Mouse (Mus musculus): ENCODE measurements around the gene Nkap. TPM values are rescaled to one million over a fixed set of nuclear protein-coding genes. Genes with fewer than 3 reads are reported as not detected.

Nkap gene
- total and polyA plus RNA-seq, 2 experiments from 2014 or later, result 19.5 to 30.6 TPM

- ATAC-seq, result peak; percentile 90
- no peak for TF ChIP-seq CTCF (IDR thresholded peaks at IDR 0.05; ENCODE audit: low read depth)
- H3K4me3 ChIP-seq (ENCODE audit: low read depth, low read length), result peak within 1 kb of the TSS; percentile 48
- H3K9ac ChIP-seq, result peak within 1 kb of the TSS; percentile 57
- peak within 1 kb of the TSS; percentile 52 for H3K4me2 ChIP-seq (ENCODE audit: low read depth)
- H3K9me3 ChIP-seq (ENCODE audit: low read length), result no peaks in the 10 kb centered on the region
- H3K27me3 ChIP-seq (ENCODE audit: insufficient read depth, low read length), result no peaks in the 10 kb centered on the region
- no peaks in the 10 kb centered on the region for H3K4me1 ChIP-seq (ENCODE audit: insufficient read depth)
- WGBS, result 24% methylated on average over 60 of the region's 63 CpGs
- peak within 1 kb of the TSS; percentile 80 for H3K27ac ChIP-seq (ENCODE audit: low read depth, low read length)
- peak; percentile 81 for DNase-seq
- H3K36me3 ChIP-seq (ENCODE audit: insufficient read depth), result no peaks in the 10 kb centered on the region
Measured at GRCm38 (mm10) chrX:37191105-37191743, 64.6 kb downstream of the Nkap start, which contains the start of the genes Ndufa1 and Rnf113a1. Gene Ndufa1 (minus strand): TSS chrX:37191163. Gene Rnf113a1 (plus strand): TSS chrX:37191245.

- peak overlapping the region; percentile 80 for H3K27ac ChIP-seq (ENCODE audit: low read depth, low read length)
- 30% methylated on average over 28 of the region's 28 CpGs for WGBS
- peak; percentile 47 for DNase-seq
- no peaks in the 10 kb centered on the region for H3K27me3 ChIP-seq (ENCODE audit: insufficient read depth, low read length)
- ATAC-seq, result peak; percentile 56
- H3K4me1 ChIP-seq (ENCODE audit: insufficient read depth), result no peaks in the 10 kb centered on the region
- H3K36me3 ChIP-seq (ENCODE audit: insufficient read depth), result no peaks in the 10 kb centered on the region
- H3K9me3 ChIP-seq (ENCODE audit: low read length), result no peaks in the 10 kb centered on the region
- peak overlapping the region; percentile 57 for H3K9ac ChIP-seq
- H3K4me3 ChIP-seq (ENCODE audit: low read depth, low read length), result peak overlapping the region; percentile 48
- TF ChIP-seq CTCF (IDR thresholded peaks at IDR 0.05; ENCODE audit: low read depth), result no peak
- peak overlapping the region; percentile 52 for H3K4me2 ChIP-seq (ENCODE audit: low read depth)
Measured at GRCm38 (mm10) chrX:37191744-37192379, 65.3 kb downstream of the Nkap start.

- Histone ChIP-seq H3K36me3 (ENCODE audit: insufficient read depth) (no peaks in the 10 kb centered on the region), H3K9me3 (ENCODE audit: low read length) (no peaks in the 10 kb centered on the region), H3K9ac (no peak overlapping the region), H3K27me3 (ENCODE audit: insufficient read depth, low read length) (no peaks in the 10 kb centered on the region), H3K4me3 (ENCODE audit: low read depth, low read length) (no peak overlapping the region), H3K27ac (ENCODE audit: low read depth, low read length) (no peak overlapping the region), H3K4me1 (ENCODE audit: insufficient read depth) (no peaks in the 10 kb centered on the region), H3K4me2 (ENCODE audit: low read depth) (no peak overlapping the region)
- no peak for ATAC-seq
- WGBS, result 76% methylated on average over 8 of the region's 8 CpGs
- no peak for DNase-seq
- TF ChIP-seq CTCF (IDR thresholded peaks at IDR 0.05; ENCODE audit: low read depth), result no peak
Measured at GRCm38 (mm10) chrX:37198676-37199075, 72.1 kb downstream of the Nkap start.

Other genes with a start within 250 kb of the Nkap start
- gene Nkrf, start 223.9 kb upstream of the Nkap start, total RNA-seq (2014; rRNA removed), result 22.7 and 24.7 TPM in 2 replicates
- 8.7 and 10.5 TPM in 2 replicates for gene Nkrf, start 223.9 kb upstream of the Nkap start, polyA plus RNA-seq (2015; fragmentation: Nextera tagmentation; extraction: Ambion mirVana)
- 98.6 and 101 TPM in 2 replicates for gene Sept6, start 135.0 kb upstream of the Nkap start, total RNA-seq (2014; rRNA removed)
- gene Sept6, start 135.0 kb upstream of the Nkap start, polyA plus RNA-seq (2015; fragmentation: Nextera tagmentation; extraction: Ambion mirVana), result 59.1 and 60.8 TPM in 2 replicates
- gene Sowahd, start 78.0 kb upstream of the Nkap start, total RNA-seq (2014; rRNA removed), result not detected in 2 replicates
- 0.12 TPM in 1 of 2 replicates, not detected in the other for gene Sowahd, start 78.0 kb upstream of the Nkap start, polyA plus RNA-seq (2015; fragmentation: Nextera tagmentation; extraction: Ambion mirVana)
- 270 and 540 TPM in 2 replicates for gene Rpl39, start 41.4 kb upstream of the Nkap start, total RNA-seq (2014; rRNA removed)
- 360 and 524 TPM in 2 replicates for gene Rpl39, start 41.4 kb upstream of the Nkap start, polyA plus RNA-seq (2015; fragmentation: Nextera tagmentation; extraction: Ambion mirVana)
- gene Upf3b, start 16.5 kb upstream of the Nkap start, total RNA-seq (2014; rRNA removed), result 15.2 and 18.5 TPM in 2 replicates
- 17.8 and 21.1 TPM in 2 replicates for gene Upf3b, start 16.5 kb upstream of the Nkap start, polyA plus RNA-seq (2015; fragmentation: Nextera tagmentation; extraction: Ambion mirVana)
- 0.31 and 0.48 TPM in 2 replicates for gene Akap14, start 42.0 kb downstream of the Nkap start, total RNA-seq (2014; rRNA removed)
- 0.18 and 0.58 TPM in 2 replicates for gene Akap14, start 42.0 kb downstream of the Nkap start, polyA plus RNA-seq (2015; fragmentation: Nextera tagmentation; extraction: Ambion mirVana)
- gene Ndufa1, start 64.4 kb downstream of the Nkap start, total RNA-seq (2014; rRNA removed), result 189 and 244 TPM in 2 replicates
- 644 and 741 TPM in 2 replicates for gene Ndufa1, start 64.4 kb downstream of the Nkap start, polyA plus RNA-seq (2015; fragmentation: Nextera tagmentation; extraction: Ambion mirVana)
- gene Rnf113a1, start 64.5 kb downstream of the Nkap start, total RNA-seq (2014; rRNA removed), result 4.2 and 7.8 TPM in 2 replicates
- 22.9 and 24.0 TPM in 2 replicates for gene Rnf113a1, start 64.5 kb downstream of the Nkap start, polyA plus RNA-seq (2015; fragmentation: Nextera tagmentation; extraction: Ambion mirVana)
- not detected in 2 replicates for gene Gm9, start 84.2 kb downstream of the Nkap start, total RNA-seq (2014; rRNA removed)
- gene Gm9, start 84.2 kb downstream of the Nkap start, polyA plus RNA-seq (2015; fragmentation: Nextera tagmentation; extraction: Ambion mirVana), result not detected in 2 replicates
- gene Rhox1, start 95.5 kb downstream of the Nkap start, total RNA-seq (2014; rRNA removed), result not detected in 2 replicates
- not detected in 2 replicates for gene Rhox1, start 95.5 kb downstream of the Nkap start, polyA plus RNA-seq (2015; fragmentation: Nextera tagmentation; extraction: Ambion mirVana)
- gene Rhox2a, start 118.2 kb downstream of the Nkap start, total RNA-seq (2014; rRNA removed), result not detected in 2 replicates
- gene Rhox2a, start 118.2 kb downstream of the Nkap start, polyA plus RNA-seq (2015; fragmentation: Nextera tagmentation; extraction: Ambion mirVana), result not detected in 2 replicates
- gene Rhox3a, start 123.1 kb downstream of the Nkap start, total RNA-seq (2014; rRNA removed), result not detected in 2 replicates
- gene Rhox3a, start 123.1 kb downstream of the Nkap start, polyA plus RNA-seq (2015; fragmentation: Nextera tagmentation; extraction: Ambion mirVana), result not detected in 2 replicates
- not detected in 2 replicates for gene Rhox4a, start 138.5 kb downstream of the Nkap start, total RNA-seq (2014; rRNA removed)
- gene Rhox4a, start 138.5 kb downstream of the Nkap start, polyA plus RNA-seq (2015; fragmentation: Nextera tagmentation; extraction: Ambion mirVana), result not detected in 2 replicates

All from forebrain, postnatal 0 days (tissue).